Mouse (Mus musculus) heart, postnatal 36 days (tissue): ENCODE data around the gene Rragc. TPM values are rescaled to one million over a fixed set of nuclear protein-coding genes. Genes with fewer than 3 reads are reported as not detected.

ENCODE experiments used
- DNase-seq, 2 experiments: peaks; one replicate each; pipeline ENCODE4 v3.0.0; 2021 to 2022
- intact Hi-C: fragments of 180-260 bp; cut with DNase I; formaldehyde crosslinking; loops from one replicate; pipeline ENCODE4 v1.15.1; 2025
- total RNA-seq, 2 experiments: library from RNA; stranded (reverse); gene quantifications; 2 replicates each; pipeline ENCODE4 v1.2.3; 2021

Gene Rragc
- total RNA-seq, 2 experiments from 2014 or later = 39.8 to 40.0 TPM

- intact Hi-C loops = no loop called here
Observed at GRCm38 (mm10) chr4:123947149-123947548, 29.9 kb downstream of the Rragc start.

GRCm38 (mm10) chr4:123948901-123949300, 31.7 kb downstream of the Rragc start:
- intact Hi-C loops = no loop called here
- DNase-seq = no peak

More at GRCm38 (mm10) chr4:123947149-123947548, 29.9 kb downstream of the Rragc start:
- no peak for DNase-seq

GRCm38 (mm10) chr4:123949649-123950048, 32.4 kb downstream of the Rragc start:
- intact Hi-C loops = loop anchor here (10.0 kb wide), 1 partner anchor 185 kb away; no protein-coding TSS in a partner anchor
- DNase-seq = no peak

- intact Hi-C loops = loop anchor here (10.0 kb wide), 1 partner anchor 183 kb away; no protein-coding TSS in a partner anchor
- no peak for DNase-seq
Observed at GRCm38 (mm10) chr4:123952059-123952458, 34.8 kb downstream of the Rragc start.

GRCm38 (mm10) chr4:123956703-123957491, 39.7 kb downstream of the Rragc start:
- DNase-seq = peak; percentile 70 to 77
- intact Hi-C loops = loop anchor here (5.0 to 10.0 kb wide), 2 partner anchors 178 to 720 kb away; no protein-coding TSS in a partner anchor

GRCm38 (mm10) chr4:123957492-123957808, 40.2 kb downstream of the Rragc start:
- intact Hi-C loops = loop anchor here (5.0 to 10.0 kb wide), 2 partner anchors 177 to 720 kb away; no protein-coding TSS in a partner anchor

GRCm38 (mm10) chr4:123957891-123958290, 40.6 kb downstream of the Rragc start:
- intact Hi-C loops = loop anchor here (5.0 to 10.0 kb wide), 2 partner anchors 177 to 719 kb away; no protein-coding TSS in a partner anchor
- DNase-seq = no peak

More at GRCm38 (mm10) chr4:123957492-123957808, 40.2 kb downstream of the Rragc start:
- DNase-seq = no peak

GRCm38 (mm10) chr4:123960955-123961354, 43.7 kb downstream of the Rragc start:
- no peak for DNase-seq
- intact Hi-C loops = no loop called here

- intact Hi-C loops = no loop called here
Observed at GRCm38 (mm10) chr4:123962721-123963120, 45.5 kb downstream of the Rragc start.

GRCm38 (mm10) chr4:123968663-123969321, 51.5 kb downstream of the Rragc start:
- no peak for DNase-seq
- intact Hi-C loops = no loop called here

More at GRCm38 (mm10) chr4:123962721-123963120, 45.5 kb downstream of the Rragc start:
- DNase-seq = no peak

- intact Hi-C loops = no loop called here
- DNase-seq = no peak
Observed at GRCm38 (mm10) chr4:123969458-123969857, 52.2 kb downstream of the Rragc start.

- intact Hi-C loops = no loop called here
- no peak for DNase-seq
Observed at GRCm38 (mm10) chr4:123971059-123971458, 53.8 kb downstream of the Rragc start.

- intact Hi-C loops = no loop called here
- no peak for DNase-seq
Observed at GRCm38 (mm10) chr4:123972423-123973049, 55.3 kb downstream of the Rragc start.

GRCm38 (mm10) chr4:123982105-123982504, 64.9 kb downstream of the Rragc start:
- DNase-seq = no peak
- intact Hi-C loops = no loop called here

Other genes starting within 250 kb of the Rragc start
- 100 to 1,000 TPM; 228 to 240 TPM for gene Macf1, start 233.1 kb upstream of the Rragc start, total RNA-seq
- 100 to 1,000 TPM; 432 to 469 TPM for gene Ndufs5, start 199.2 kb upstream of the Rragc start, total RNA-seq
- gene Akirin1, start 167.1 kb upstream of the Rragc start, total RNA-seq = 10 to 100 TPM; 21.6 to 22.8 TPM
- gene Rhbdl2, start 129.6 kb upstream of the Rragc start, total RNA-seq = not detected
- gene 4933427I04Rik, start 57.8 kb upstream of the Rragc start, total RNA-seq = not detected
- gene Mycbp, start 12.6 kb upstream of the Rragc start, total RNA-seq = 10 to 100 TPM; 23.0 to 25.6 TPM
- not detected for gene 4930535I16Rik, start 576 bp downstream of the Rragc start, total RNA-seq